ENCODE assay signal across 17 mouse cellular contexts in the genomic region with DNA sequence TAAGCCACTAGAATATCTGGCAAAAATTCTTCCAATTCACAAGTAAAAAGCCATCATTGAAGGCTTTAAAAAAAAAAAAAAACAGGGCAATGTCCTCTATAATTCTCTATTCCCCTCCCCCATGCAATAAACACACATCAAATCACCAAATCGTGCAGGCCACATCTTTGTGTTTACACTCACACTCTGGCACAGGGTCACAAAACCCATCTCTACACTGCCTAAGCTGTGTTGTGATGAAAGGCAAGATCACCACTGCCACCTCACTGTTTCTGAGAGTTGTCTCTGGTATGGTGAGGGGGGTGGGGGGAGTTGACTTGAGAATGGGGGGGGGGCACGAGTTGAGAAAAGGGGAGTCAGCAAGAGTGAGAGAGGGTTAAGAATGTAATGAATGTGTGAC. TPM values are rescaled to one million over a fixed set of nuclear protein-coding genes. Genes with fewer than 3 reads are reported as not detected.
"Had no signal": no experiment of that assay in that cellular context is flagged by ENCODE, and none has a peak within 500 bp of the region (broad histone marks: within the 10 kb centered on the region; RNA-seq: fewer than 3 reads in every experiment).

No protein-coding gene starts in this region.

- H3K9me3 ChIP-seq: neural tube, embryonic 15.5 days; stomach, embryonic 15.5 days had no signal

- H3K36me3 ChIP-seq: neural tube, embryonic 15.5 days; stomach, embryonic 15.5 days had no signal

- DNase-seq: retina, postnatal 1 day; right cerebral cortex, adult 18-20 months; right cerebral cortex, postnatal 14 days; right cerebral cortex, postnatal 25 days; right cerebral cortex, postnatal 4 days; spleen, adult 18-20 months; thymus, adult 18-20 months; thymus, adult 2 months; thymus, postnatal 14 days; thymus, postnatal 25 days; thymus, postnatal 36 days; thymus, postnatal 4 days had no signal

- H3K27me3 ChIP-seq: neural tube, embryonic 15.5 days; stomach, embryonic 15.5 days had no signal

- H3K4me3 ChIP-seq: neural tube, embryonic 15.5 days; stomach, embryonic 15.5 days had no signal

- H3K4me1 ChIP-seq: neural tube, embryonic 15.5 days; stomach, embryonic 15.5 days had no signal

- H3K9ac ChIP-seq: neural tube, embryonic 15.5 days; stomach, embryonic 15.5 days had no signal

- H3K27ac ChIP-seq: neural tube, embryonic 15.5 days; stomach, embryonic 15.5 days; stomach, postnatal 0 days had no signal

- H3K4me2 ChIP-seq: neural tube, embryonic 15.5 days; stomach, embryonic 15.5 days had no signal

RNA-seq across cellular contexts. Expression of a gene that starts 33.4 kb away (rescaled TPM):
- polyA plus RNA-seq: small intestine, adult 2 months; spleen, adult 2 months had no signal
